Mouse (Mus musculus) heart, postnatal 10 days (tissue): Measurements from ENCODE around the gene Hoxd13. TPM values are rescaled to one million over a fixed set of nuclear protein-coding genes. Genes with fewer than 3 reads are reported as not detected.

Experiments used
- DNase-seq, 2 experiments: peaks; one replicate each; pipeline ENCODE4 v3.0.0; 2021
- intact Hi-C: fragments of 180-260 bp; cut with DNase I; formaldehyde crosslinking; loops from one replicate; pipeline ENCODE4 v1.15.1; 2025
- total RNA-seq, 2 experiments: library from RNA; stranded (reverse); gene quantifications; 2 replicates each; pipeline ENCODE4 v1.2.3; 2021

The Hoxd13 gene
- total RNA-seq, 2 experiments from 2014 or later: not detected

DNA sequence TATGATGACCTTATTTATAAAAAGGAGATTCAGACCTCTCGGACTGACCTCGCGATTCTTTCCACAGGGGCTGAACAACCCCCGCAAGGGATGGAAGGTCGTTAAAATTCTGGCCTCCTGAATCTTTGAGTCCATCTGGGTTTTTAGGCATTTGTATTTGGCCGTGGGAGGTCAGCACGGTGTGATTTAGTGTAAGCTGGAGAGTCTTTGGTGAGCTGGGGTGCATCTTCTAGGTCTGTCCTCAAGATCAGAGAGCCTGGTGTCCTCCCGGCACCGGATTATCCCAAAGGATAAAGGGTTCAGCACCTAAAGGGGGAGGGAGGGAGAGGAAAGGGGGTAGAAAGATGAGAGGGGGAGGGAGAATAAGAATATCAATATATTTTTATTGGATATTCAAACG, 35.2 kb downstream of the Hoxd13 start:
- DNase-seq: no peak
- intact Hi-C loops: loop anchor here (2.0 to 10.0 kb wide), 4 partner anchors 435 to 1081 kb away; no protein-coding TSS in a partner anchor

DNA sequence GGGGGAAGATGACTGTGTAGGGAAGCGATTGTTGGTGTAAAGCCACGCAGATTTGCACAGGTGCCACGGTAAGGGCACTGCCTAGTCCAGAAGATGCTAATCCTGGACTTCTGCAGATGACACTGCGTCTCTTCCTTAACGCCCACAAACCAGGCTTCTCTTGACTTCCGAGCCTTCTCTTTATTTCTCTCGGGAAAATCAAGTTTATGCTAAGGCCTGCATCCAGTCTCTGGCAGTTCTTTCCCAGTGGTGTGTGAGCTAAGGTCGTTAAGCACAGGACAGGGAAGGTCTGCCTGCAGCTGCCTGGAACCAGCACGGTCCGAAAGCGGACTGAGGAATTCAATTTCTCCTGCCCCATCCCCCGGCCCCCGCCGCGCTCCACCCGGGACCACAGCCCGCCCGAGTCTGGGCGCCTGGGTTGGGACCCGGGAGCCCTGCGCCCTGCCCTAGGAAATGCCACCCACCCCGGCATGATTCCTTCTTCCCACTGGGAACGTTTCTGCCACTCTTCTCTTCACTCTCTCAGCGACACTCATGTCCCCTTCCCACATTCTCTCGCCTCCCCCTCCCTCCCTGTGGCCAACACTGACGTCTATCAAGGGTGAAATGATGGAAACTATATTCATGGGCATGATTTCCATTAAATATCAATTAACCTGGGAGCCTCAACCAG, 35.7 kb downstream of the Hoxd13 start:
- DNase-seq: no peak
- intact Hi-C loops: loop anchor here (2.0 to 10.0 kb wide), 4 partner anchors 435 to 1081 kb away; no protein-coding TSS in a partner anchor

DNA sequence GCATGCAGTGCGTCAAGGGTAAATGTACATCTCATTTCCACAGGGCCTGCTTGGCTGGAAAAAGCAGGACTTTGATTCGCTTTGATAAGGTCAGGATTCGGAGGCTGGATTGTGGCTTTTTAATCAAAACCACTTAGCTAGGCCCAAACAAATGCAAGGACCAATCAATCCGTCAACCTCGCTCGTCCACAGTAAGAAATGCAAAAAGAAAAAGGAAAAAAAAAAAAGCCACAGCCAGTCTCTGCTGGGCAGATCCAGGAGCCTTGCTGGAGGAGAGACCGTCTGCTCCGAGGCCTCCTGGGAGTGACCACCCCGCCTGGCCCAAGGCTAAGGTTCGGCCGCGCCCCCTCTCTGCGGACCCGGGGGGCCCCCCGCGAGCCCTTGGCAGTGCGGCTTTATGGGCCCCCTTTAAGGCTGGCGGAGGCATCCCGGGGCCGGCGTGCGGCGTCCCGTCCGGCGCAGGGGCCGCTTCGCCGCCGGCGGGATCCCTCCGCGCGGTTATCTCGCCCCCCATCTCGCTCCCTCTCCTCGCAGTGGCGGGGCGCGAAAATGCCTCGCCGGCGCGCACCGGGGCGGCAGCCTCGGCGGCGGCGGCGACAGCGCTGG, 36.4 kb downstream of the Hoxd13 start, which contains the start of gene Hoxd8:
Hoxd8 (plus strand) TSS at position 223 of the 606 bp plus-strand sequence.
- DNase-seq: no peak
- intact Hi-C loops: loop anchor here (5.0 to 10.0 kb wide), 2 partner anchors 448 to 1080 kb away; no protein-coding TSS in a partner anchor

DNA sequence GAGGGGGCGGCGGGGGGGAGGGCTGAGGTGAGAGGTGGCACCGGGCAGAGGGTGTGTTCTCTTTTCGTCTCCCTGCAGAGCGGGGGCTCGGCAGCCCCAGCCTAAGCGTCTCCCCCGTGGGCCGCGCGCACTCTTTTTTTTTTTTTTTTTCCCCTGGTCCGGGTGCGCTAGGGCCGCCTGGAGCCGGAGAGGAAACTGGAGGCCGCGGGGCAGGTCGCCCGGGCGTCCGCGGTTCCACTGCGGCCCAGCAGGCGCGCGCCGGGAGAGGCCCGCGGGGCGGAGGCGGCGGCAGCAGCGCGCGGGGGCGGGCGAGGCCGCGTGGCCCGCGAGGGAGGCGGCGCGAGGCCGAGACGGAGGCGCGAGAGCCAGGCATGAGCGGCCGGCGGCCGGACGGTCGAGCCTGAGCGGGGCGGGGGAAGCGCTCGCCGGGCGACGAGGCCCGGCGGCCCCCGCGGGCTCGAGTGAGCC, 36.9 kb downstream of the Hoxd13 start:
- intact Hi-C loops: loop anchor here (5.0 to 10.0 kb wide), 2 partner anchors 447 to 1080 kb away; no protein-coding TSS in a partner anchor
- DNase-seq: no peak

DNA sequence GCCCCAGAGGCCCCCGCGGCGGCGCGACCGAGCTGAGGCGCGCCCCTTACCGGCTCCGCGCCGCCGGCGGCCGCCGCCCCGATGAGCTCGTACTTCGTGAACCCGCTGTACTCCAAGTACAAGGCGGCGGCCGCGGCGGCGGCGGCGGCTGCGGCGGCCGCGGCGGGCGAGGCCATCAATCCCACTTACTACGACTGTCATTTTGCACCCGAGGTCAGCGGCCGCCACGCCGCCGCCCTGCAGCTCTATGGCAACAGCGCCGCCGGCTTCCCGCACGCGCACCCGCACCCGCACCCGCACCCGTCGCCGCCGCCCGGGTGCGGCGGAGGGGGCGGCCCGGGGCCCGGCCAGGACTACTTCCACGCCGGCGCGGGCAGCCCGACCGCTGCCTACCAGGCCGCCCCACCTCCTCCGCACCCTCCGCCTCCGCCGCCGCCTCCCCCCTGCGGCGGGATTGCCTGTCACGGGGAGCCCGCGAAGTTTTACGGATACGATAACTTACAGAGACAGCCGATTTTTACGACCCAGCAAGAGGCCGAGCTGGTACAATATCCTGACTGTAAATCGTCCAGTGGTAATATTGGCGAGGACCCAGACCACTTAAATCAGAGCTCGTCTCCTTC, 37.5 kb downstream of the Hoxd13 start:
- intact Hi-C loops: loop anchor here (10.0 kb wide), 1 partner anchor 1079 kb away; no protein-coding TSS in a partner anchor
- DNase-seq: no peak

DNA sequence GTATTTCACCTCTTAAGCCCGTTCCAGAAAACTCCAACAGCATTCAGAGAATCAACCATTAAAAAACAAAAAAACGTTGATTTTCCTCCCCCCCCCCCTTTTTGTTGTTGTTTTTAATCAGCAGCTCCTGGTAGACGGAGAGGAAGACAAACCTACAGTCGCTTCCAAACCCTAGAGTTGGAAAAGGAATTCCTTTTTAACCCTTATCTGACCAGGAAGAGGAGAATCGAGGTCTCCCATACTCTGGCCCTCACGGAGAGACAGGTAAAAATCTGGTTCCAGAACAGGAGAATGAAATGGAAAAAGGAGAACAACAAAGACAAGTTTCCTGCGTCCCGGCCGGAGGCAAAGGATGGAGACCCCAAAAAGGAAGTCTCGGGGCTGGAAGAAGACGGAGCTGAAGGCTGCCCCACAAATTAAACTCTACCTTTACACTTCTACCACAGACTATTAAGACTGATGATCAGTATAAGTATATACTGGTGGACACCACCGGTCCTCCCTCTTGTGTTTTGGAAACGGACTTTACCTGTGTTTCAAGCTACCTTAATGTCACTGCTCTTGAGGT, 38.4 kb downstream of the Hoxd13 start:
- DNase-seq: no peak
- intact Hi-C loops: loop anchor here (10.0 kb wide), 1 partner anchor 1078 kb away; no protein-coding TSS in a partner anchor

DNA sequence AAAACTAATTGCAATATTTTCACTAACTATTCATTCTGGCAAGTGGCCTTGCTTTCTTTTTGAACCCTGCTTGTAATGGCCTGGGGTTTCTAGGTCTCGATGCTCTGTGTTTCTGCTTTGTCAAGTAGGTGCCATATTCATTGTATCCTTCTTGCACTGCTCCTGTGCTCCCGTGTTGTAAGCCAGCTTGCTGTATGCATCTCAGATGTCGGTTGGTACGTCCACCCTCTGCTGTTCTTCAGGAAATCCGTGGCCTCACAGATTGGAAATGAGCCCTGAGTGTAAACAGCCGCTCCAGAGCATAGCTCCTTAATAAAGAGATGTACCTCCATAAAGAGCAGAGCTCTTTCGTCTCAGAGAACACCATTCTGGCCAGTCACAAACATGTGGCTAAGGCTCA, 39.5 kb downstream of the Hoxd13 start:
- DNase-seq: no peak
- intact Hi-C loops: loop anchor here (10.0 kb wide), 1 partner anchor 1077 kb away; no protein-coding TSS in a partner anchor

DNA sequence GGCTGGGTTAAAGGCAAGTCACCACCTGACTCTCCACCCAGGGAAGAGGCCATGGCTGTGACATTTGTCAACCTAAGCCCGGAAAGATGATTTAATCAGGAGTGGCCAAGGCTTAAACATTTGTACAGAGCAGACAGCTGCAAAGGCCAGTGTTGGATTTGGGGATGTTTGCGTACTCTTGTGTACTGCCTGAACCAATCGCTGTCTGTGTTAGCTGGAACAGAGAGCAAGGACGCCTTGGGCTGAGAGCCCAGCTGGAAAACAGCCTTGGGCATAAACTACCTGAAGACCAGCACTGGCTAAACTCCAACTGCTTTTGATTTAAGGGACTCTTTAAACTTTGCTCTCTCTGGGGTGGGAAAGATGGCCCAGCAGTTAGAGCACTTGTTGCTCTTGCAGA, 40.6 kb downstream of the Hoxd13 start:
- intact Hi-C loops: loop anchor here (10.0 kb wide), 1 partner anchor 1076 kb away; no protein-coding TSS in a partner anchor
- DNase-seq: no peak

DNA sequence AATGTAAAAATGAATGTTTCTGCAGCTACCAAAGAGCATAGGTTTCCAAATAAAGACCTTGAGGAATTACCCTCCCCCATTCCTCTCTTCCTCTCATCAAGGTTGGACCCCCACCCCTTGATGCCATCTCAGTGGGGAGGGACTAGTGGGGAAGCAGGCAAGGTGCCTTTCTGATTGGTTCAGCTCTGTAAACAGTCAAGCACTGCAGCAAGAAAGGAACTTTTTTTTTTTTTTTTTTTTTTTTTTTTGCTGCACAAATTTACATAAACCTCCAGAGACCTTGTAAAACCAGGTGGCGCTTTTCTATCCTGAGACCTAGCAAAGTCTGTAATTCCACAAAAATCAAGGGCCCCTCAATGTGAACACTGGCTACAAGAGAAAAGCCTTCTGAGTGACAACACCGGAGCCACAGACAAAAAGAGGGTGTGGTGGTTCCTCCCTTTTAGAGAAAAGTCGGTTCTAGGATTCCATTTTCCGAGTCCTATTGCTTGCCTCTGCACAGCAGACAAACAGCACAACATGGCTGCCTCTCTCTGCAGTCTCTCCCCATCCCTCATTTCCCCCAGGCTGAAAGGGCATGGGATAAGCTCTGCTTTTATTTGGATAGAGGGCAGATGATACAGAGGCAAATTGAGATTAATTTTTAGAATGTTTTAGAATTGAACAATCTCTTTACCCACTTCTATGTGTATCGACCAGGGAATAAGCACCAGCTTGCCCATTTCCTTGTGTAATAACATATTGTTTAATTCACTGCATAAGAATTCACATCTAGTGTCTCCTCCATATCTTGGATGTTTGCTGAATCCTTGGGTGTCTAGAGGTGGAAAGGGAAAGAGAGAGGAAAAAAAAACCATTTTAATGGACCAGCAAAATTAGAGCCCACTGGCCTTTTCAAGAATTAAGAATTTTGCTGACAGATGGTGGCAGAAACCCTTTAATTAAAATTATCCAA, 41.6 kb downstream of the Hoxd13 start:
- intact Hi-C loops: loop anchor here (10.0 kb wide), 1 partner anchor 1075 kb away; no protein-coding TSS in a partner anchor
- DNase-seq: no peak

DNA sequence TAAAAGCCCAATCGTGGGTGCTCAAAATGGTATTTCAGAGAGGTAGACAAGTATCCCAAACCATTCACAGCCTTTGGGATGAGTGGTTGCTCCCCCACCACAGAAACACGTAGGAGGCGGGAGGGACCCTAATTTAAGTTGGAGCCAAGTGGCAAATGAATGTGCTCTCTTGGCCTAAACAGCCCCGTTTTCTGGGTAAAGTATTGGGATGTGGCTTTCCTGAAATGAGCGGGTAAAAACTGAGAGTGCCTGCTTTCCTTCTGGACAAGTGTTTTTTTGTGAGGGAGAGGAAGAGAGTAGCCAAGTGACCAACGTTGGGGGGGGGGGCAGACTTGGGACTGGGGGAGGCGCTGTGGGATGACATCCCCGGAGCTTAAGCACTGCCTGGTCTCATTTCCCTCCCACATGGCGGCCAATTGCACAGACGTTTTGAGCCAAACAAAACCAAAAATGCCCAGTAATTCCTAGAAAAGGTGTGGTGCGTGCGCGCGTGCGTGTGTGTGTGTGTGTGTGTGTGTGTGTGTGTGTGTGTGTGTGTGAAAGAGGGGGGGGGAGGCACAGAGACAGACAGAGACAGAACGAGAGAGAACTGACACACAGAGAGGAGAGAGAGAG, 42.9 kb downstream of the Hoxd13 start:
- intact Hi-C loops: no loop called here
- DNase-seq: no peak

DNA sequence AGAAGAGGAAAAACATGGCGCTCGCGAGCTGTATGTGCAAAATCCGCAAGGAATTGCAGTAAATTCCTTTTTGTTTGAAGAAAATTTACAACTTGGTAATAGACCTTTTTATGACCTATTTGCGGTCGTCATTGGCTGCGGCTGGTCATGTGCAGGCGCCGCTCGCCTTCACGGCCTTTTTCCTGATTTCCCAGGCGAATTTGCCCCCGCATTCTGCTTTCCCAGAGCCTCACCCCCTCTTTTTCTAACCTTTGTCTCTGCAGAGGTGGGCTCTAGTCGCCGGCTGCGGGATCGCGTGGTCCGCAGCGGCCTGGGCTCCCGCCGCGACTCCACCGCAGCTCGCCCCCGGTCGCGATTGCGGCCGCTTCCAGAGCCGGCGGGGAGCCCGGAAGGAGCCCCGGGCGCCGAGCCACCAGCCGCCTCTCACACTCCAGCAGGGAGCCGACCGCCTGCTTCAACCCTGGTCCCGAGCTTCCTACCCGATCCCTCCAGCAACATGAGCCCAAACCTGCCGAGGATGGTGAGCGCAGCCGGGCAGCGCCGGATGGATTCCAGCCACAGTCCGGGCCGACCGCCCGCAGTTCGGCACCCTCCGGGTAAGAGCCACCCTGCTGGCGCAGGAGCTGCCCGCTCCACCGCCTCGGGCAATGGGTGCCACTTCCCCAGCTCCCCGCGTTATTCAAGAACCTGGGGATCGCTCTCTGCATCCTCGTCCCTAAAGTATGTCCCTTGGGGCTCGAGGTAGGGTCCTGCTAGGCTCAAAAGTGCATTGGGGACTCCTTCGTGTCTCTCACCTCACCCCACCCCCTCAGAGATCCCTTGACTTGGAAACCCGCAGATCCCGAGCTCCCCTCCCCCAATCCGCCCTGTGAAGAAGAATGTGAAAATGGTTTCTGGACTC, 43.9 kb downstream of the Hoxd13 start, which contains the start of the genes Hoxd3 and Hoxd4:
Hoxd3 (plus strand) TSS at position 207 of the 901 bp plus-strand sequence.
Hoxd4 (plus strand) TSS at position 209 of the 901 bp plus-strand sequence.
- DNase-seq: peak in 1 of 2 experiments; percentile 52
- intact Hi-C loops: no loop called here

DNA sequence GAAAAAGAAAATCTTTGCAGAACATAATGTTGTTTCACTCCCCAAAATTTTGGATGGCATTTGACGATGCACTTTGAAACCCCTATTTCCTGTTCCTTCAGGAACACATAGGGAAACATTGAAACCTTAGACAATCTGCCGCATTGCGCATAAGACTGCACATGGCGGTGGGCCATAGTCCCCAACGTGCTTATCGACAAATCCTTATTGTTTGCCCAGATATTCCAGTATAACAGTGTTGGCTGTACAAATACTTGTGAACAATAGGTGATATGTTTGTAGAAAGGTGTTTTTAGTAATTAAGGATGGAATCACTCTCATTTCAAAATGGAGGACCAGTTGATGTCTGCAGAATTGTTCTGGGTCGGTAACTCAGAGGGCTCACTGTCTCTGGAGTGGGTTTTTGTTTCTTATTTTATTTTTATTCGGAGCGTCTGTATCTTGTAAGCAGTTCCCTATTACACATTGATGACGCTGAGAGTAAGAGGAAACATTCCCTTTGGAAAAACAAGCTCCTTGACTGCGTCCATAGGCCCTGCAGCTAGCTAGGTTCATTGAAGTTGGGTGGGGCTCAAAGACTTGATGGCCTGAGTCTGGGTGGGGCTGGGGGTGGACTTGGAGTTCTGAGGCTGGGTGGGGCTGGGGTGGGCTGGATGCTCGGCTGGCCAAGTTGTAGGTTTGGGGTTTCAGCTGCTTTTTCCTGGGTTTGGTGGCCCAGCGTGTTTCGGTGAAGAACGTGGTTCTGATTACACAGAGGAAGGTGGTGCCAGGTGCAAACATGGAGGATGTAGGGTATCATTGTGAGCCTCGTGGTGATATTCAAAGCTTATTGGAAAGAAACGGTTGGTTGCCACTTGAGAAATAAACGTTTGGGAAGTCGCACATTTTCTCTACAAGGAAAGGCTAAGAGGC, 45.4 kb downstream of the Hoxd13 start:
- no peak for DNase-seq
- intact Hi-C loops: no loop called here

DNA sequence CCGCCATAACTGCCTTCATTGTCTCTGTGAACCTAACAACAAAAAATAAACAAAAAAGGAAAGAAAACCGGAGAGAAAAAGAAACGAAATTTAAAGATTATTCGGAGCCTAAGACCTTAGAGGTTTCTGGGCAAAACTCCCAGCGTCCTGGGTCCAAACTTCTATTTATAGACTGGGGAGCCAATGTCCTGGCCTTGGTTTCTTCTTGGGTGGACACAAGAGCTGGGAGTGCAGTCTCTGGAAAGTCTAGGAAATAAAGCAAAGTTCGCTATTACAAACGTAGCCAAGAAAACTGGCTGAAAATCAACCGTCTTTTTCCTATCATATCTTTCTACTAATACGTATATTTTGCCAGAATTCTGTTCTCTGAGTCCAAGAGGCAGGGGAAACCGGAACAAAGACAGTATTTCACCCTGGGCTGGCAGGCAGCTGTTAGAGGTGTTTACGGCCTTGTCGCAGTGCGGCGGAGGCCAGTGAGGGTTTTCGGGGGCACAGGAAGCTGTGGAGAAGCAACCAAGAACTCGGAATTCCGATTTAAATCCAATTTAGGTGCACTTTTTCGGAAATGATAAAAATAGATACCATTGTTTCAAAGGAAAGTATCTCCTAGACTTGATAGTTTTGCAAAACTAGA, 46.2 kb downstream of the Hoxd13 start:
- intact Hi-C loops: no loop called here

DNA sequence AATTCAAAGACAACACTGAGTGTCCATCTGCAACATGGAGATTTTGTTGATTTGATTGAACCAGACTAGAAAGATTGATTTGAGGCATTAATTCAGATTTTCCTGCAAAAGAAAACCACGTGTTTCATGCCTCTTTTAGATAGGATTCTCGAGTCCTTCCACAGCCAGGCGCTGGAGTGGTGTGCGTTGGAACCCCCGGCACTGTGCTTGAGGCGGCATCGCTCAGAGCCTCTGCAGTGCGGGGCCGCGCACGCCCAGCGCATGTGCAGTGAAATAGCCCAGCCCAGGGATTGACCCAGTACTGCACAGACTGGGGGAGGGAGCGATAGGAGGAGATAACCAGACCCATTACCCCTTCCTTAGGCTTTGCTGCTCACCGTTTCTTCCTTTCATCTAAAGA, 46.8 kb downstream of the Hoxd13 start:
- intact Hi-C loops: loop anchor here (1.0 to 5.0 kb wide), 4 partner anchors 249 to 597 kb away; no protein-coding TSS in a partner anchor
- DNase-seq: no peak

More for the DNA sequence above, 46.2 kb downstream of the Hoxd13 start:
- no peak for DNase-seq

DNA sequence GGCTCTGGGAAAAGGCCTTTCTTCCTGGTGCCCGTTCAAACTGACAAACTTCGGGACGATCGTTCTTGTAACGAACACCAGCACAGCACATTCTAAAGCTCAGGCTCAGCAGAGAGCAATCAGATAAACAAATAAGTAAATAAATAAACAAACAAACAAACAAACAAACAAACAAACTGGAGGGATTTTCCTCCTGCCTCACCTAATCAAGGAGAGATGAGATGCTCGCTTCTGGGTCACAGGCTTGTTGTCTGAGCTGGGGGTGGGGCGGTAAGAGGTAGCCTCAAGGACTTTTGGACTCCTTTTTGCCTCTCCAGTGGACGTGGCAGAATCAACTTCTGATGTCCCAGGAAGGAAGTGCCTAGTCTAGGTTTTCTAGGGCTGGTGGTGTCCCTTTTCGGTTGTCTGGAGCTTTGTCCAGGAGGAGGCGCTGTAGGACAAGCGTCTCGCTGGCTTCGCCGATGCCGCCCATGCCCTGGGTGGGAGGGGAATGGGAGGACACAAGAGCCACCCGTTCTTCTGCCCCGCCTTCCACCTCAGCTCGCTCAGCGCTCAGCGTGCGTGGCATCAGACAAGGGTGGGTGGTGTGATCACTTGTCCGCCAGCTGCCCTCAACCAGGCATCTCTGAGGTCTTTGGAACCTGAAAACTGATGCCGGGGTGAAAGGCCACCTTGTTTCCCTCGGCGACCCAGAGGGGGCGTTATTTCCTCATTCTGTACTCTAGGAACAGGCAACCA, 47.6 kb downstream of the Hoxd13 start:
- peak; percentile 90 to 94 for DNase-seq
- intact Hi-C loops: loop anchor here (1.0 to 5.0 kb wide), 4 partner anchors 249 to 597 kb away; no protein-coding TSS in a partner anchor

DNA sequence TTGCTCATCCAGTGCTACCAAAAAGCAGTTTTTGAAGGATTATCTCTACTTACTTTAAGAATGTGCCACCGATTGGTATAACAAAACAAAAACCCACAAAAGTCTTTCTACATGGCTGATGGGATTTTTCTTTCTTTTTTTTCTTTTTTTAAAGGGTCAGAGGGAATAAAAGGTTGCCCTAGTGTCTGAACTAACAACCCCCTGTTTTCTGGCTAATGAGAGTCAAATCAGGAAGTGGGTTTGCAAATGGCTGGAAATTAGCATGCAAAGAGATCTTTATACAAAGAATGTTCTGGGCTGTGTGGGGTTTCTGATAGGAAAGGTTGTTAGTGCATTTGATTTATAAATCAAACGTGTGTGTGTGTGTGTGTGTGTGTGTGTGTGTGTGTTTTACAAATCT, 52.3 kb downstream of the Hoxd13 start:
- intact Hi-C loops: no loop called here
- no peak for DNase-seq
